Comparison of ENCODE assay signal across 9 mouse cellular contexts in the genomic region with DNA sequence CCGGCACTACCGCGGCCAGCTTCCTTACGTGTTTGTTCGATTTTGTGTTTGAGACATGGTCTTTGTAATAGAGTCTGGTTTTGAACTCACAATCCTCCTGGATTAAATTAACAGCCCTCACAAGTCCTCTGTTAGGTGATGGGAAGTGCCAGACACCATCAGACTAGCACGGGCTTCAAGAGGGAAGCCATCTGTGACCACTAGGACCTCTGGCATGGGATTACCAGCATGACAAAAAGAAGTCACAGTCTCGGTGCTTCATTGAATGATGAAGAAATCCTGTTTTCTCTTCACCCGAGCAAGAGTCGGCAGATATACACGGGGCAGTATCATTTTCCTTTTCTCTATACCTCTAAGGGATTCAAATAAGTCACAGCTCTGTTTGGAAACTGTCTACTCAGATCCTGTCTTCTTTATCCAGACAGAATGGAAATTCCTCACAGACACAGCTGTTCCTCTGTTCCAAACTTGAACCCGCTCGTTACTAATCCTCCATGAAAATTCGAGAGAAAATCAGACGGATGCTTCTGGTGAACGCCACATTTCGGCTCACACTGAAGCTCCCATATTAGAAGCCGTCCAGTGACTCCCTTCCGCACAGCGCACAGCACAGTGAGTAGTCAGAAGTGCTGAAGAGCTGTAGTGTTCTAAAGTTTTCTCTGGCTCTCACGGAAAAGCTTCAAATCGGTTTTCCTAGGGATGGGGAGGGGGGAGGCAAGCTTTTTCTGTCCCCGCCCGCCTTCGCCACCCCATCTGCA. TPM values are rescaled to one million over a fixed set of nuclear protein-coding genes. Genes with fewer than 3 reads are reported as not detected.
DNase-seq lines count a peak whose midpoint lies in the region; ATAC-seq and TF ChIP-seq lines count a peak whose summit lies in the region.
"Had no signal": no experiment of that assay in that cellular context is flagged by ENCODE, and none has a peak within 500 bp of the region (broad histone marks: within the 10 kb centered on the region; RNA-seq: fewer than 3 reads in every experiment).

No protein-coding gene starts in this region.

- no peaks in the 10 kb centered on the region for H3K27me3 ChIP-seq in forebrain, embryonic 12.5 days
- no peaks in the 10 kb centered on the region for H3K27me3 ChIP-seq in intestine, postnatal 0 days (replicated peaks; ENCODE audit: control insufficient read depth, insufficient read depth, low read length)
- H3K27me3 ChIP-seq in stomach, embryonic 14.5 days (ENCODE audit: control insufficient read depth, insufficient read depth, low read length) = no peaks in the 10 kb centered on the region

- no peak overlapping the region for H3K27ac ChIP-seq in left cerebral cortex, adult 2 months
- peak overlapping the region; percentile 27 for H3K27ac ChIP-seq in forebrain, embryonic 12.5 days
- H3K27ac ChIP-seq in intestine, postnatal 0 days (ENCODE audit: low read depth, low read length) = no peak overlapping the region
- H3K27ac ChIP-seq in stomach, embryonic 14.5 days (ENCODE audit: low read length) = peak overlapping the region; percentile 49; the same call in 1 of the 2 replicates

- DNase-seq in left cerebral cortex, adult 2 months (ENCODE audit: extremely low spot score in 1 of 2, low spot score in 2 of 2) = no peak
- DNase-seq in left cerebral cortex, postnatal 36 days (ENCODE audit: low spot score in 2 of 2) = no peak
- no peak for DNase-seq in cerebellum, adult 9-11 months
- DNase-seq in gastrocnemius, adult 8-10 months (ENCODE audit: low spot score in 2 of 2) = no peak
- no peak for DNase-seq in testis, postnatal 14 days (ENCODE audit: low spot score)
- DNase-seq: kidney, adult 9 months had no signal

- H3K4me3 ChIP-seq in left cerebral cortex, adult 2 months = peak overlapping the region; percentile 18; the same call in 1 of the 2 replicates
- no peak overlapping the region for H3K4me3 ChIP-seq in forebrain, embryonic 12.5 days (replicated peaks)
- no peak overlapping the region for H3K4me3 ChIP-seq in intestine, postnatal 0 days (ENCODE audit: low read depth, low read length)
- H3K4me3 ChIP-seq in stomach, embryonic 14.5 days (ENCODE audit: low read depth, low read length) = no peak overlapping the region

- intact Hi-C loops in left cerebral cortex, adult 2 months (cut with DNase I) = no loop called here
- intact Hi-C loops in left cerebral cortex, postnatal 36 days (cut with DNase I) = loop anchor here (10.0 kb wide), 1 partner anchor 229 kb away; no protein-coding TSS in a partner anchor

- peak overlapping the region; percentile 35 for H3K4me2 ChIP-seq in forebrain, embryonic 12.5 days
- H3K4me2 ChIP-seq in intestine, postnatal 0 days (replicated peaks; ENCODE audit: low read depth) = peak overlapping the region; percentile 43
- H3K4me2 ChIP-seq in stomach, embryonic 14.5 days (replicated peaks; ENCODE audit: low read depth, low read length) = peak overlapping the region; percentile 24; the same call in 1 of the 2 replicates

- H3K9me3 ChIP-seq in forebrain, embryonic 12.5 days = no peaks in the 10 kb centered on the region
- no peaks in the 10 kb centered on the region for H3K9me3 ChIP-seq in intestine, postnatal 0 days (ENCODE audit: control insufficient read depth)
- no peaks in the 10 kb centered on the region for H3K9me3 ChIP-seq in stomach, embryonic 14.5 days (ENCODE audit: control insufficient read depth, low read depth, low read length)

- peaks cover 11% of the 10 kb centered on the region; the same call in 1 of the 2 replicates for H3K4me1 ChIP-seq in forebrain, embryonic 12.5 days
- H3K4me1 ChIP-seq in intestine, postnatal 0 days (replicated peaks; ENCODE audit: control insufficient read depth, insufficient read depth, low read length) = no peaks in the 10 kb centered on the region
- H3K4me1 ChIP-seq in stomach, embryonic 14.5 days (ENCODE audit: control insufficient read depth, insufficient read depth, low read length) = 0 out of 2 replicates have a peak, but pooled peaks cover 4% of the 10 kb centered on the region

- H3K36me3 ChIP-seq in forebrain, embryonic 12.5 days (replicated peaks) = no peaks in the 10 kb centered on the region
- no peaks in the 10 kb centered on the region for H3K36me3 ChIP-seq in intestine, postnatal 0 days (ENCODE audit: control insufficient read depth, insufficient read depth)
- H3K36me3 ChIP-seq in stomach, embryonic 14.5 days (ENCODE audit: control insufficient read depth, insufficient read depth, low read length) = no peaks in the 10 kb centered on the region

- no peak for TF ChIP-seq CTCF in left cerebral cortex, adult 2 months (IDR thresholded peaks at IDR 0.05)
- TF ChIP-seq CTCF in intestine, postnatal 0 days (IDR thresholded peaks at IDR 0.05; ENCODE audit: low read depth) = no peak

- 0 out of 2 replicates have a peak, but pooled peaks have one; percentile 39 for ATAC-seq in forebrain, embryonic 12.5 days (ENCODE audit: low FRiP score)
- ATAC-seq in intestine, postnatal 0 days = no peak
- no peak for ATAC-seq in stomach, embryonic 14.5 days (ENCODE audit: insufficient number of reproducible peaks, insufficient read depth, low FRiP score, low read depth)

- 31% methylated on average over 24 of the region's 24 CpGs for WGBS in forebrain, embryonic 12.5 days
- 50% methylated on average over 24 of the region's 24 CpGs for WGBS in intestine, postnatal 0 days
- WGBS in stomach, embryonic 14.5 days = 44% methylated on average over 24 of the region's 24 CpGs

- H3K9ac ChIP-seq in forebrain, embryonic 12.5 days = peak overlapping the region; percentile 21; the same call in 1 of the 2 replicates
- H3K9ac ChIP-seq in intestine, postnatal 0 days (ENCODE audit: low read depth, low read length) = no peak overlapping the region
- no peak overlapping the region for H3K9ac ChIP-seq in stomach, embryonic 14.5 days (replicated peaks; ENCODE audit: low read depth, low read length)

RNA-seq across cellular contexts. Expression of gene Cstf2t, which starts 8.5 kb away (rescaled TPM):
- 10 to 100 TPM; 64.3 to 68.6 TPM for total RNA-seq in left cerebral cortex, adult 2 months (2021)
- total RNA-seq in left cerebral cortex, postnatal 36 days (2021) = 10 to 100 TPM; 69.0 to 69.4 TPM
- polyA plus RNA-seq in forebrain, embryonic 12.5 days (2016; fragmentation: Nextera tagmentation; extraction: Ambion mirVana) = 72.0 and 78.7 TPM in 2 replicates
- 19.7 and 21.2 TPM in 2 replicates for polyA plus RNA-seq in intestine, postnatal 0 days (2015; fragmentation: Nextera tagmentation; extraction: Ambion mirVana)
- 32.5 and 34.2 TPM in 2 replicates for polyA plus RNA-seq in stomach, embryonic 14.5 days (2014; fragmentation: Nextera tagmentation; extraction: Ambion mirVana)
- total RNA-seq in gastrocnemius, adult 8-10 months (2022) = 10 to 100 TPM; 13.8 to 20.8 (median 15.3) TPM

Comparison
In these comparisons a context has a peak if more than half of its experiments do, and no peak if none do; other contexts are left out.
1. H3K27ac ChIP-seq: peak in forebrain, embryonic 12.5 days (single experiment) and stomach, embryonic 14.5 days (single experiment); none in left cerebral cortex, adult 2 months (single experiment) and intestine, postnatal 0 days (single experiment).
2. Peak in every context shown above with its lines, with median percentiles within 50 percentile points of each other: H3K4me2 ChIP-seq.